Mouse (Mus musculus) retina, postnatal 1 day (tissue): ENCODE results near the gene Igdcc3.

Experiments
- DNase-seq: peaks from one replicate; pipeline ENCODE4 v3.0.0-alpha.2; 2012

Igdcc3 gene

DNA sequence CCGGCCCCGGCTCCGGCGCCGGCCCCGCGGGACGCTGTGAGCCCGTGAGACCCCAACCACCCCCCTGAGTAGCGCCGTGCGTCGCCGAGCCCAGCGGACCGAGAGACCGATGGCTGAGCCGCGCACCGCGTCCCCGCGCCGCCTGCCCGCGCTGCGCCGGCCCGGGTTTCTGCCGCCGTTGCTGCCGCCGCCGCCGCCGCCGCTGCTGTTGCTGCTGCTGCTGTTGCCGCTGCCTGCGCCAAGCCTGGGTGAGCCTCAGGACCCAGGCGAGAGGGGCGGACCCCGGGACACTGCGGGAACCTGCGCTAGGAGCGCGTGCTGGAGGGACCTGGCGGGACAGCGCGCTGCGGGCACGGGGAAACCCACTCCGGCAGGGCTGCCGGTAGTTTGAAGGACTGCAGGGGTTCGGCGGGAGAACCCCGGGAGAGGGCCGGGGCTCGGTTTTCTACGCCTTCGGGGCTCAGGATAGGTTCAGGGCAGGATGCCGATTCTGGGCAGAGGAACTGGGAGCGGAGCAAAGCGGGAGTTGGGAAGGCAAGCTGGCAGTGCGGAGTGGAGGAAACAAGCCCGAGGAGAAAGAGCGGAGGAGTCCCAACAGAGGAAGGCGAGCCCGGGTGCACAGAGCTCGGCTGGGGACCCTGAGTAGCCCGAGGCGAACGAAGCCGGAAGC is 452 bp downstream of the Igdcc3 start:
- DNase-seq = peak; percentile 77

DNA sequence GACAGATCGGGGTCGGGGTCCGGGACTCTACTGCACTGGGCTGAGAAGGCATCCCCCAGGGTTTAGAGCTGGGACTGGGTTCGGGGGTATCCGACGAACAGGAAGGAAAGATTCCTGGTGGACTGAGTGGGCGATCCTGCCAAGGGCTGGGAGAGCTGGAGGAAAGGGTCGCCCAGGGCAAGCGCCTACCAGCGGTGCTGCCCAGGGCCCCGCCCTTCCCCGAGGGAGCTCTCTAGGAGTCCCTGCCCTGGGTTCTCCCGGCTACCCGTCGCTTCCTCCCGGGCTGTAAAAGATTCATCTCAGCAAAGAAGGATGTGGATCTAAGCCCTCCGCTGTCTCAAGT is 958 bp downstream of the Igdcc3 start:
- DNase-seq = peak; percentile 56

DNA sequence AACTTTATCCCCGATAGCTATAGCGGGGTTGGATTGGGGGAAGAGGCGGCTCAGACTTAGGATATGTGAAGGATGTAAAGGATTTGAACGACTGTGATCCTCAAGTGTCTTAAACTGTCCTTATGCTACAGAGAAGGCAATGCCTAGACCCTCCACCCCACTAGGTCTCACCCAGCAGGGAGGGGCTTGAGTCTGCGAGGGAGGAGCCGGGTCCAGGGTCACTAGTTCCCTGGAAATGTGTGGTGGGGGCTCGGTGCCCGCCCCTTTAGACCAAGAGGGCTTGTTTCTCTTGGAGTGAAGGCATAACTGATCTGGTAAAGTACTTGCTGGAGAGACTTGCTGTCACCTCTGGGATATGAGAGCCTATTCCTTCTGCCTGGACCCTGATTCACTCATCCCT is 1.4 kb downstream of the Igdcc3 start:
- DNase-seq = no peak

DNA sequence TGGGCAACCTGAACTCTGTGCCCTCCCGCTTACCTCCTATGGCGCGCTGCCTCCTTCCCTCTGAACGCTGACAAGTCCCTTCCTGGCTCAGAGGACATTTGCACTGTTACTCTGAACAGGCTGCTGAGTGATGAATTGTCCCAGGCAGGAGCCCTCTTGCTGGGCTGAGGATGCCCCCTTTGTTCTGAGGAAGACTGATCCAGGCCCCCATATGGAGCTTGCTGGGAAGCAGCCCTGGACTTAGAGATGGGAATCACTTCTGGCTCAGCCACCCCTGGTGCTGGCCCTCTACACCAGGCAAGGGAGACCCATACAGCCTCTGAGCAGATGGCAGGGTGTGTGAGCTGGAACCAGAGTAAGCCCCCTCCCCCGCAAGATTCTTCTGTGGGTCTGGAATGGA is 5.0 kb downstream of the Igdcc3 start:
- no peak for DNase-seq

DNA sequence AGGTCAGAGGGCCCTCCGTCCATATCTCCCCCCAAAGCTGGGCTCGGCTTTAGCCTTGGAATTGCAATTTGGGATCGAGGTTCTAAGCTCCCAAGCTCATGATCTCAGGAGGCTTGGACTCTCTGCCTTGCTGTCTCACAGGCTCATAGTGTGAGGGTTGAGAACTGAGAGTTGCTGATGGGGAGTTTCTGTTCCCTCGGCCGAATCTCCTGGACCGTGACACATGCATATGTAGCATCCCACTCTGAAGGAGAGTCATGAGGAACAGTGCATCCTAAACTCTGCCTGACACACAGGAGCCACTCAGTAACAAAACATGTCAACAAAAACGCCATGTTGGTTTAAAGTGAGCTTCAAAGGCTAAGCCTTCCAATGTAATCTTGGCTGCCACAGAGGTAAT is 7.5 kb downstream of the Igdcc3 start:
- no peak for DNase-seq

DNA sequence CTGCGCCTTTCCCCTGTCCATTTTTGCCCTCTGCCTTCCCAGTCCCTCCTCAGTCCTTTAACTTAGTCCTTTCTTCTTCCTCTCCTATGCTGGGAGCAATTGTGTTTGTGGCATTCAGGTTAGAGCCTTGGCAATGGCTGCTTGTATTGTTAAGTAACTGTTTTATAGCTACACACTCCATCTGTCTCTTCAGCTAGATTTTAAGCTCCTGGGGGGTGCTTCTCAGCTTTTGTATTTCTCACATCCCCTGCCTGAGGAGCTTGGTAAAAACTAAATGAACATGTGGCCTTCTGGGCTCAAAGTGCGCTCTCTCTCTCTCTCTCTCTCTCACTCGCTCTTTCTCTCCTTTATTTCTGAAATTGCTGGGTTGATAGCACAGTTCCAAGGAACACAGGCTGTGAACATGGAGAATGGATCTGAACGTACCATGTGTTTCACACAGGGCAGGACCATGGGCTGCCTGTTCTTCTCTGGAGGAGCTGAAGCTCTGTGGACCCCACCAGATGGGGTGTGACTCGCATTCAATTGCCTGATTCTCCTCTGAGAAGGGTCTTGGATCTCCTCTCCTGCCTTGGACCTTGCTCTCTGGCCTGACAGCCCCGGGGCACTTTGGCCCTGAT is 11.8 kb downstream of the Igdcc3 start:
- no peak for DNase-seq

DNA sequence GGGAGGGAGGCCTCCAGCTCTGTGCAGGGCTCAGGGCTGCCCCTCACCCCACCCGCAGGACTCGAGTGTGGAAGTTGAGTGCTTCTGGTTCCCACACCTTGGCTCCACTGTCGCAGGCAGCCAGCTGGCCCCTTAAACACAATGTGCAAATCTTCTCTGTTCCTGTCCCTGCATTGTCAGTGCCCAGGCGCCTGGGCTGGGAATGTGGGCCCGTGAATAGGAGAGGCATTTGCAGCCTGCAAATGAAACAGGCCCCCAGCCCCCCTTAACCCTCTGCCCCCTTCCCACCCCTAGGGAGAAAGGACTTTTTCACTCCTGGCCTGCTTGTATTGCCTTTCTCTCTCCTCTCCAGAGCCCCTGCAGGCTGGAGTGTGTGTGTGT is 12.3 kb downstream of the Igdcc3 start:
- no peak for DNase-seq

DNA sequence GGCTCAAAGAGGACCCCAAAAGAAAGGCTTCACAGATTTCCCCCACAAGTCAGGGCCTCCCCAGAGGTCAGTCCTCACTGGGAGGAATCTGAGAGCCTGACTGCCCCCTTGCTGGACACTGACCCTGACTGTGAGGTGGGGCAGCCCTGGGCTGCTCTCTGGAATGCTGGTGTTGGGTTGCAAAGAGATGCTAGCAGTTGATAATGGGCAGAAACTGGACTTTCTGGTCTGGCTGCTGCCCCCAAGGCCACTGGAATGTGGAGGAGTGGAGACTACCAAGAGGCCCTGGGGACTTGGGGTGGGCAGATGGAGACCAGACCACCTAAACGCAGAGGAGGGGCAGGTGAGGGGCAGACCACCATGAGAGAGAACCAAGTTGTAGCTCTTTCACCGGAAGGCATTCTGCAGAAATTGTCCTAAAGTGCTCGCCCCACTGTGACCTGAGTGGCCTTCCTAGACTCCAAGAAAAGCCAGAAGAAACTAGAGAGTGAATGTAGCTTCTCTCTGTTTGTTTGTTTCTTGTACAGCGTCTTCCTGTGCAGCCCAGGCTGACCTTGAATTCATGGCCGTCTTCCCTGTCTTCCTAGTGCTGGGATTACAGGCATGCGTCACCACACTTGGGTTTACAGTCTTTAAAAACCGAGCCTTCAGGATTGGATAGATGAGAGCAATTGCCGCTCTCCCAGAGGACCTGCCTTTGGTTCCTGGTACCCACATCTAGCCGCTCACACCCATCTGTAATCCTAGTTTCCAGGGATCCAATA is 13.9 kb downstream of the Igdcc3 start:
- no peak for DNase-seq

DNA sequence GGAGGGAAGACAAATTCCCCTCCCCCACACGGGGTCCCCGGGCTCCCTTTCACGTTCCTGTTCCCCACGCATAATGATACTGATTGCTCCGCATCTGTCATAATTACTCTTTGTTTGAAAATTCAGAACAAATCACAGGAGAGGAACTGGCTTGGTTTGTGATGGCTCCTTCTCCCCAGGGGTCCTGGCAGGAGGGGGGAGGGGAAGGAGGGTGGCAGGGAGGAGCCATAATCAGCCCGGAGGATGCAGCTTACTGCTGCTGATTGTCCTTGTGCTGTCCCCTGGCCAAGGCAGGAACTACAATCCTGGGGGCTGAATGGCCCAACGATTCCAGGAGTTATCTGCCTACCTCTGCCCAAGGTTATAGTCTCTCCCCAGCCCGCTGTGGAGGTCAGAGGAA is 15.6 kb downstream of the Igdcc3 start:
- DNase-seq = peak; percentile 65

DNA sequence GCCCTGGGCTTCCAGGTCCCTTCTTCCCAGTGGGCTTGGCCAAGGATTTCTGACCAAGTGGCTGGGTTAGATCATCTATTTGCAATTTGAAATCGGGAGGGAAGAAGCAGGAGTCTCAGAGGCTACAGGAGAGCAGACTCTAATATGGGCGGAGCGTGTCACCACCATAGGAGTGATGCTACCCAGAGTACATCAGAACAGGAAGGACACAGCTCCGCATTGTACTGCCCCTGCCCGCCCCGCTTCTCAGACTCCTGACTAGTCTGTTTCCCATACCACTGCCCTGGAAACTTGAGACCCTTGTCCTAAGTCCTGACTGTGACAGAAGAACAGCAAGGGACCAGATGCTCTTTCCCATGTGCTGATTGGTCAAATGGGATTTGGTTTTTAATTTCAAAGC is 16.6 kb downstream of the Igdcc3 start:
- no peak for DNase-seq

DNA sequence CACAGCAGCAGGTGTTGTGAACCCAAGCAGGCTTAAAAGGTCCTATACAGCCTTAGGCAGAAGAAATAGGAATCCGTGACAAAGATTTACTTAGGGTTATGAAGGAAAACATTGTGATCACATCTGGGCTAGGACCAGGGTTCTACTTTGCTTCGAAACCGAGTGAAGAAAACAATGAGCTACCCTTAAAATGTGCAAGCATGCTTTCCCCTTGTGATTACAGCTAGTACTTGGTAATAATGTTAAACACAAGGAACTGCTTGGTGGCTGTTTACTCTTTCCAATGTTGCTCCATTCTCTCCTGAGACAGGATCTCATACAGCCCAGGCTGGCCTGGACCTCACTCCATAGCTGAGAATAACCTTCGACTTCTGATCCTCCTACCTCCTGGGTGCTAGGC is 20.2 kb downstream of the Igdcc3 start:
- DNase-seq = no peak

DNA sequence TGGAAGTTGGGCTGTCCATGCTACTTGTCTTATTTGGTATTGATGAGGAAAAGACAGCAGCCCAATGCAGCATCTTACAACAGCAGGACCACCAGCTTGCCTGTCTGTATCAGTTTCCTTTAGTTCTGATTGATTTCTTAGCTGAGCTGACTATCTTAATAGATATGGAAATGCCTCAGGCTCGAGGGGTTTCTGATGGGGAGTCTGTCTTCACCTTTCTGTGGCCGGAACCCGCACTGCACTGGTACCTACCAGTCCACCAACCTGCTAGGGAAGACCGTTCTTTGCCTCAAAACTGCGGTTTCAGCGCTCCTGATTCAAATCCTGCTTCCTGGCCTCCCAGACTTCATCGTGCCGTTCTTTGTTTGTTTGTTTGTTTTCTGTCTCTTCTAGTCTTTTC is 20.9 kb downstream of the Igdcc3 start:
- DNase-seq = no peak

DNA sequence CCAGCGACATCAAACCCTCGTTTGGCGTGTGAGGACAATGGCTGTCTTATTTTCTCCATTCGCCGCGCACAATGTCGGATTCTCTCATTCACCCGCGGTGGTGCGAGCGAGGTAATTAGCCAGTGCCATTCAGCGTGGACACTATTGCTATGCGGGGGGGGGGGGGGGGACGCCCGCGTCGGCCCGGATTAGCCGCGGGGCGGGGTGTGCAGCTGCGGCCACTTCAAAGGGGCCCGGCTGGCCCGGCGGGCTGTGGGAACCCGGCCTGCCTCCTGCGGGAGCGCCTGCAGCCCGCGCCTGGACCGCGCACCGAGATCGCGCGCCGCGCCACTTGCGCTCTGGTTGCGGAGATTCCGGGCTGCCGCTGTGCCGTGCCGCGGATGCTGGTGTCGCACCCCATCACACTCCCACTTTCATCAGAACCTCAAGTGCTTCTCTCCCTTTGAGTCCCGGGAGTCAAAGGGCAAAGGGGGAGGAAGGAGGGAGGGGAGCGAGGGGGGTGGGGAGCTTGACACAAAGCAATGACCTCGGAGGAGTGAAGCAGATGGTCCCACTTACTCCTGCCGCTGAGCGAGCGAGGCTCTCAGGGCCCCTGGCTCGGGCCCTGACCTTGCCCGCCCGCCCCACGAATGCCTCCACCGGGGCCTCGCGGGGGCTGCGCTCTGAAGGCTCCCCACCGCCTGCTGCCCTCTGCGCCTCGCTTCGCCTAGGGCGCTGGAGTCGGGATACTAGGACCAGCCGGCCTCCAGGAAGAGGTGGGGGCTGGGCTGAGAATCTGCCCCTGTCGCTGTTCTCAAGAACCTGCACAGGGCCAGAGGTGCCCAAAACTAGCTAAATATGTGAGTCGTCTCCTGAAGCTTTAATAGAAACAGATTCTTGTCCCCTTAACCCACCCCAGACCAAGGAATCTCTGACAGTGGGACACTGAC is 22.0 kb downstream of the Igdcc3 start:
- peak; percentile 87 for DNase-seq

DNA sequence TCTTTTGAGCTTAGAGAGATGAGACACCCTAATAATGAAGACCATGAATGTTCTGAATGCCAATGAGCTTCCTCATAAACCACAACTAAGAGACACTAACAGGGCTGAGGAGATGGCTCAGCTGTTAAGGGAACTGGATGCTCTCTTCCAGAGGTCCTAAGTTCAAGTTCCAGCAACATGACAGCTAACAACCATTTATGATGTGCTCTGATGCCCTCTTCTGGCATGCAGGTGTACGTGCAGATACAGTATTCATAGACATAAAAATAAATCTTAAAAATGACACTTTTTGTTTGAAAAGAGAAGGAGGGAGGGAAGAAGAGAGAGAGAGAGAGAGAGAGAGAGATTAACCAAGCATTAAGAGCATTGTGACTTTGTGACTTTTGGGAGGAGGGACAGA is 23.9 kb downstream of the Igdcc3 start:
- DNase-seq = no peak

DNA sequence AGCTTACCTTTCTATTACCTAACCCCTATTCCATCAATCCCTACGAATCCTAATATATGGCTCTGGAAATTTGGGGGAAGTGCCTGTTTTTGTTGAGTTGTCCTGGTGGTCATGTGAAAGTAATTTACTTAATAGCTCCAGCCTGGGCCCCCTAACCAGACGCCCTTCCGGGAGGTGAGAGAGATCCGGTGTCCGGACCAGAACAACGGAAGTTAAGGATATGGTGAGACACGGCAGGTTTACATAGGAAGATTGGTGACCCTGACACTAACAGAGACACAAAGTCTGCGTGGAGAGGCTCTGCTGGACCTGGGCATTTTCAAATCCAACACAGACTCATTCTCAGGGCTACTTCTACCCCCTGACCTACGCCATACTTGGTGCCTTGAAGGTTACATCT is 25.4 kb downstream of the Igdcc3 start:
- DNase-seq = no peak

DNA sequence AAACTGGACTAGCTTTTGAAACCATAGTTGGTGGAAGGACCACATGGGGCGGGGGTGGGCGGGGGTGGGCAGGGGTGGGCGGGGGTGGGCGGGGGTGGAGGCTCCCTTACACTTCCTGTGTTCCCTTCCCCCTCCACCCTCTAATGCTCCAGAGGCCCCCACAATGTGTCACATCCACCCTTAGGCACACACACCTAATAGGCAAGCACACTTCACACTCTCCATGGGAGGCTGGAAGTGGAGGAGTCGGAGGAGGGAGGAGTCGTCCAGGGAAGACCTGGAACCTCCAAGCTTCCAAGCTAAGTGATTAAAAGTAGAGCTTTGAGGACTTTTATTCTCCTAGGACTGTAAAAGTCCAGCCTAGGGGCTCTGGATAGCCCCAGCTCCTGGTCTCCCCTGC is 27.5 kb downstream of the Igdcc3 start:
- no peak for DNase-seq

DNA sequence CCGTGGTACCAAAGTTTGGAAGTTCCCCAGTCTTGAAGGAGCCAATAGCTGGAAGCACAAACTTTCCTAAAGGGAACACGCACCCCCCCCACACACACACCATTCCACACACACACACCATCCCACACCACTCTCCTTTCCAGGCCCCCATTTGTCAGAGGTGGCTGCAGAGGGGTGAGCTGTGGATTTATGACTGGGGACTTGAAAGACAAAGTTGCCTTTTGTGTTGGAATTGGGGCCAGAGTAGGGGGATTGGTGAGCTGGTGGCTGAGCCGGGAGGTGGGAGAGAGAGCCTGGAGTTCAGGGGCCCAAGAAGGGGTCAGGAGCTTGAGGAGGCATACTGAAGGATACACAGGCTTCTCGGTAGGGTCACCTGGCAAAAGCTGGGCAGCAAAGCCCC is 28.0 kb downstream of the Igdcc3 start:
- no peak for DNase-seq

DNA sequence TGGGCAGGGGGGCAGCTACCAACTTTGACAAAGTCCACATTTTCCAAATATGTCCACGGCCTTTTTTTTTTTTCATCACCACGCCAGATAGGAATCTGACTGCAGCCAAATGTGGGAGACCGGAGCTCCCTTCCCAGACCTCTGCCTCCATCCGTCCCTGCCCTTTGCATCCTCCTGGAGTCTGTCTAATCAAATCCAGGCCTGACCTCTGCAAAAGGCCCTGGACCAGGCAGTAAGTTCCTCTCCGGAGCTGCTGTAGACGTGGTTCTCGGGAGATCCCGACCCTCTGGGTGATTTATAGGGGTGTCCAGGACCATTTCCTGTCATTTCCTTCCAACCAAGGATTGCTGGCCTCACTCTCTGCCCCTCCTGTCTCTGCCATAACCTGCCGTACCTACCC is 31.7 kb downstream of the Igdcc3 start:
- no peak for DNase-seq

DNA sequence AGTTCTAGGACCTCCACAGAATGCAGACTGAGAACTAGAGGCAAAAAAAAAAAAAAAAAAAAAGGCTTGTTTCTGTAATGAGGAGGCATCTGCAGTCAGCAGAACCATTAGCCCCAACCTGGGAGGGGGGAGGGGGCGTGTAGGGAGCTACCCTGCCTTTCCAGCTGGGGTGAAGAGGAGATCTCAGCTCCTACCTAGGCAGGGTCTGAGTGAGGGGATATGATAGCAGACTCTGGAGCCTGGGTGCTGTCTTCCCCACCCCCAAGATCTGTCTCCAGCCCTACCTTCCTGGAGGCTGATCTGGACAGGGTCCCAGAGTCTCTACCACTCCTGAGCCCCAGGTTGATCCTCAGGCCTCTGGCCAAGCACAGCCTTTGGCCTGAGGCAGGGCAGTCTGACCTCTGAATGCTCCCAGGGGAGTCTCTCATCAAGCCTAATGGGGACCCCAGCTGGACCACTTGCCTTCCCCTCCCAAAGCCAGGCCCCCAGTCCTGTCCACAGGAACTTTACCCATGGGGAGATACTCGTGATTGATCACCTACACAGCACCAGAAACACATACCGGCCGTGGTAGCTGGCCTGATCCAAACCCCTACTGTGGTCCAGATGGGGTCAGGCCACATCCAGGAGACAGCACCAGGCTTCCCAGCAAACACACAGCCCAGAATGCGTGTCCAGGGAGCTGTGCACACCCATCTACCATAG is 34.4 kb downstream of the Igdcc3 start:
- peak; percentile 21 for DNase-seq

DNA sequence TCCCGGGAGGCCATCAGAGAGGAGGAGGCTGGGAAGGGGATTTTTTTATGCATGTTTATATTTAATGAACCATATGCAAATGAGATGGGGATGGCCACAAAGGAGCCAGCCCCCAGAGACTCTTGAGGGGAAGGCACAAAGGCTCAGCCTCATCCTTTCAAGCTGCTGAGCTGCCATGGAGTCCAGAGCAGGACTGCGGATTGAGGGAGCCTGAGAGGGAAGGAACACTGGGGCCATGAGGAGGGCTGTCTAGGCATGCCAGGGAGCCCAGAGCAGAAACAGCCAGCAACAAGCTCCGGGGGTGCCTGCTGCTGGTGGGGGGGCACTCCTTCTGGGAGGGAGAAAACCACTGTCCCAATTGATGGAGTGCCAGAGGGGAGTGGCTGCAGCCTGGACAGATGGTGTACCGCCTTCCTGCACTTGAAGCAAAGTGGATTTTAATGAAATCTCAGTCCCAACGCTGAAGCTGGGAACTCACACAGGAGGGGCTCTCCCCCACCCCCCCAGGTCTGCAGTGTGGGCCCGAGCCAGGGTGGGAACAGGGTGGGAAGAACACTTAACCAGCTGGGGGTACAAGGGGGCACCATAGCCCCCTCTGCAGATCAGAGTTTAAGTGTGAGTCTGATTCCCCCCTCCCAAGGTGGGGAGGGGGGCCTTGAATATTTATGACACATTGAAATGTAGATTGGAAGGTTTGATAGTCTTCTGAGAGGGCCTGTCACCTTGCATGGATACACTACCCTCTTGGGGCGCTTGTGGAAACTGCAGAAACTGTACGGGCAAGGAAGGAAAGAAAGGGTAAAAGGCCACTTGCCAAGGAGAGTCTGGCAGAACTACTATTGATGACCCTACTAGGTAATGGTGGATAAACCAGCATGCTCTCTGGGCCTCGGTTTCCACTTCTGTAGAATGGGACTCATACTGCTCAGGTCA is 35.2 kb downstream of the Igdcc3 start:
- DNase-seq = peak; percentile 55

DNA sequence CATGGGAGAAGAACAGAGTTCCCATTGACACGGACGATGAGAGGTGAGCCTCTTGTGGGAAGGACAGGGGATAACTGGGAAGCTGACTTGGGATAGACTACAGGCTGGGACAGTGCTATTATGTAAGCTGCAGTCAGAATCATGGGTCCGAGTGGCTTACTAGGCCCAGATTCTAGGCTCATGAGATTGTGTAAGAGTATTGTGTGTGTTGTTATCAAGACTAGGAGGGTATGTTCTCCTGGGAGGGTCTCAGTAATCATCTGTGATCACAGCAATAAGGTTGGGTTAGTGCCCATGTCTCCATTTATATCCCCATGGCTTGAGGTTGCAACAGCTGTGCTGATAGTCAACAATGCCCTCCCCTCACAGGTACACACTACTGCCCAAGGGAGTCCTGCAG is 36.5 kb downstream of the Igdcc3 start:
- no peak for DNase-seq

DNA sequence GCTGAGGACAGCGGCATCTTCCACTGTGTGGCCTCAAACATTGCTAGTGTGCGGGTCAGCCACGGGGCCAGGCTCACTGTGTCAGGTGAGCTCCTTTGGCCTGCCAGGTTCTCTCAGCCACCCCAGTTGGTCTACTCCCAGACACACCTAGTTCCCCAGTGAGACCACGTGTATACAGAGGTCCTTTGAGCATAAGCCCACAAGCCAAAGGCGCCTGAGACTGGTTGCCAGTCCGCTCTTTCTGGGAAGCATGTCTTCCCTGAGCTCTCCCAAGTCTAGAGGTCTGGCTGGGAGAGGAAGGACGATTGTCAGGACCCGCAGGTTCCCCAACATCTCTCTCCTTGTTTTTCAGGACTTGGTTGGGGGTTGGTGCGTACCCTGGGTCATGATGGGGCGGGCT is 36.9 kb downstream of the Igdcc3 start:
- no peak for DNase-seq
